26 mouse cellular contexts compared by ENCODE assay signal in the genomic region with DNA sequence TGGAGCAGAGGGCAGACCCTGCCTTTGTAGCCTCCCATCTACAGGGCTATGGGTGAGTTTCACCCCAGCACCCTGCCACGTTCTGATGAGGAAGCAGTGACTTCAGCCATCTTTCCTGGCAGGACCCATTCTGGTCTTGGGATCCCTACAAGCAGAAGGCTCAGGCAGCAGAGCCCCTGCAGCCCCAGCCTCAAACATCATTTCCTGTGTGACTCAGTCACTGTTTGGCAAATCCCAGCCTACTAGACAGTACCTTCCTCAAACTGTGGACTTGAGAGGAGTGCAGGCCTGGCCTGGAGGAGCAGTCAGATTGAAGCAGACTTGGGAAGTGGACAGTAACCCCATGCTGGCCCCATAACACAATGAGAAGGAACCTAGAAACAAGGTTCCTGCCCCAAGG. TPM values are rescaled to one million over a fixed set of nuclear protein-coding genes. Genes with fewer than 3 reads are reported as not detected.
DNase-seq lines count a peak whose midpoint lies in the region; ATAC-seq and TF ChIP-seq lines count a peak whose summit lies in the region.
"Had no signal": no experiment of that assay in that cellular context is flagged by ENCODE, and none has a peak within 500 bp of the region (broad histone marks: within the 10 kb centered on the region; RNA-seq: fewer than 3 reads in every experiment).

No protein-coding gene starts in this region.

- DNase-seq in midbrain, embryonic 11.5 days (ENCODE audit: low spot score, missing footprints), result no peak
- no peak for DNase-seq in forebrain, embryonic 14.5 days (ENCODE audit: low spot score)
- DNase-seq in left cerebral cortex, adult 18-20 months (ENCODE audit: low spot score in 2 of 2), result no peak
- DNase-seq in lung, postnatal 4 days, result no peak
- no peak for DNase-seq in B cell, adult 2 months
- DNase-seq: adrenal gland, adult 2 months; gastrocnemius, postnatal 10 days; heart, adult 18-20 months; heart, postnatal 36 days had no signal

- TF ChIP-seq POLR2A in bone marrow macrophage, adult 2 months (IDR thresholded peaks at IDR 0.05; ENCODE audit: borderline replicate concordance, low read depth, low read length), result no peak
- no peak for TF ChIP-seq POLR2A in myocyte (IDR thresholded peaks at IDR 0.05; ENCODE audit: insufficient read length, low read depth)

- ATAC-seq in midbrain, embryonic 16.5 days, result no peak
- no peak for ATAC-seq in midbrain, embryonic 11.5 days (ENCODE audit: low FRiP score)
- ATAC-seq in forebrain, embryonic 14.5 days, result no peak
- ATAC-seq: intestine, embryonic 15.5 days had no signal

- no peak overlapping the region for H3K9ac ChIP-seq in midbrain, embryonic 16.5 days (ENCODE audit: low read depth, low read length)
- H3K9ac ChIP-seq in midbrain, embryonic 11.5 days (ENCODE audit: low read length), result no peak overlapping the region
- no peak overlapping the region for H3K9ac ChIP-seq in forebrain, embryonic 14.5 days (ENCODE audit: low read length)
- H3K9ac ChIP-seq: hindbrain, embryonic 15.5 days; intestine, embryonic 15.5 days; limb, embryonic 15.5 days; liver, embryonic 15.5 days; neural tube, embryonic 13.5 days had no signal

- no peak overlapping the region for H3ac ChIP-seq in myocyte (ENCODE audit: control insufficient read depth, insufficient read length)

- H3K4me3 ChIP-seq in midbrain, embryonic 16.5 days (ENCODE audit: low read depth, low read length), result no peak overlapping the region
- no peak overlapping the region for H3K4me3 ChIP-seq in midbrain, embryonic 11.5 days (ENCODE audit: low read depth, low read length)
- no peak overlapping the region for H3K4me3 ChIP-seq in bone marrow macrophage, adult 2 months (ENCODE audit: insufficient read depth, low read length)
- no peak overlapping the region for H3K4me3 ChIP-seq in forebrain, embryonic 14.5 days (ENCODE audit: low read depth, low read length)
- no peak overlapping the region for H3K4me3 ChIP-seq in myocyte
- H3K4me3 ChIP-seq: erythroblast, embryonic 14.5 days; hindbrain, embryonic 15.5 days; intestine, embryonic 15.5 days; limb, embryonic 15.5 days; liver, embryonic 15.5 days; neural tube, embryonic 13.5 days had no signal

- no peaks in the 10 kb centered on the region for H3K27me3 ChIP-seq in midbrain, embryonic 16.5 days (ENCODE audit: control insufficient read depth, insufficient read depth, low read depth, low read length)
- H3K27me3 ChIP-seq in midbrain, embryonic 11.5 days (ENCODE audit: control insufficient read depth, insufficient read depth, low read length), result no peaks in the 10 kb centered on the region
- no peaks in the 10 kb centered on the region for H3K27me3 ChIP-seq in forebrain, embryonic 14.5 days (replicated peaks; ENCODE audit: control insufficient read depth, insufficient read depth, low read length)
- peaks cover 4% of the 10 kb centered on the region for H3K27me3 ChIP-seq in myocyte (ENCODE audit: control insufficient read depth, insufficient read depth, insufficient read length)
- H3K27me3 ChIP-seq: hindbrain, embryonic 15.5 days; intestine, embryonic 15.5 days; limb, embryonic 15.5 days; liver, embryonic 15.5 days; neural tube, embryonic 13.5 days had no signal

- peaks cover 34% of the 10 kb centered on the region for H3K4me1 ChIP-seq in midbrain, embryonic 16.5 days (ENCODE audit: control insufficient read depth, insufficient read depth, low read length)
- peaks cover 11% of the 10 kb centered on the region for H3K4me1 ChIP-seq in midbrain, embryonic 11.5 days (ENCODE audit: control insufficient read depth, insufficient read depth, low read length)
- H3K4me1 ChIP-seq in bone marrow macrophage, adult 2 months (ENCODE audit: control insufficient read depth, insufficient read depth, low read length), result peaks cover 36% of the 10 kb centered on the region
- peaks cover 30% of the 10 kb centered on the region for H3K4me1 ChIP-seq in forebrain, embryonic 14.5 days (ENCODE audit: control insufficient read depth, insufficient read depth, low read length)

- 0 out of 2 replicates have a peak overlapping the region, but pooled peaks have one; percentile 14 for H3K27ac ChIP-seq in midbrain, embryonic 16.5 days (ENCODE audit: low read length)
- no peak overlapping the region for H3K27ac ChIP-seq in midbrain, embryonic 11.5 days (ENCODE audit: low read depth, low read length)
- peak overlapping the region; percentile 52 for H3K27ac ChIP-seq in bone marrow macrophage, adult 2 months (ENCODE audit: insufficient read depth, low read depth, low read length)
- H3K27ac ChIP-seq in forebrain, embryonic 14.5 days (ENCODE audit: low read depth, low read length), result peak overlapping the region; percentile 39; the same call in 1 of the 2 replicates
- H3K27ac ChIP-seq: intestine, embryonic 15.5 days; liver, embryonic 15.5 days had no signal

- no peaks in the 10 kb centered on the region for H3K9me3 ChIP-seq in midbrain, embryonic 16.5 days (replicated peaks; ENCODE audit: control insufficient read depth, low read length, poor library complexity, severe bottlenecking)
- no peaks in the 10 kb centered on the region for H3K9me3 ChIP-seq in midbrain, embryonic 11.5 days (ENCODE audit: control insufficient read depth, low read length)
- no peaks in the 10 kb centered on the region for H3K9me3 ChIP-seq in forebrain, embryonic 14.5 days (replicated peaks; ENCODE audit: control insufficient read depth, low read length)
- H3K9me3 ChIP-seq: hindbrain, embryonic 15.5 days; intestine, embryonic 15.5 days; limb, embryonic 15.5 days; liver, embryonic 15.5 days; neural tube, embryonic 13.5 days had no signal

- TF ChIP-seq CTCF in bone marrow macrophage, adult 2 months (IDR thresholded peaks at IDR 0.05; ENCODE audit: low read depth, low read length), result no peak

- no peak overlapping the region for H3K4me2 ChIP-seq in midbrain, embryonic 16.5 days (ENCODE audit: low read length)
- no peak overlapping the region for H3K4me2 ChIP-seq in midbrain, embryonic 11.5 days
- H3K4me2 ChIP-seq in forebrain, embryonic 14.5 days (ENCODE audit: low read length), result no peak overlapping the region
- H3K4me2 ChIP-seq in myocyte (ENCODE audit: low read depth), result peak overlapping the region; percentile 35
- H3K4me2 ChIP-seq: hindbrain, embryonic 15.5 days; intestine, embryonic 15.5 days; limb, embryonic 15.5 days; liver, embryonic 15.5 days; neural tube, embryonic 13.5 days had no signal

- WGBS in midbrain, embryonic 16.5 days, result 71% methylated on average over 1 of the region's 1 CpGs
- 76% methylated on average over 1 of the region's 1 CpGs for WGBS in midbrain, embryonic 11.5 days
- 79% methylated on average over 1 of the region's 1 CpGs for WGBS in forebrain, embryonic 14.5 days

- H3K36me3 ChIP-seq in midbrain, embryonic 16.5 days (ENCODE audit: control insufficient read depth, insufficient read depth, low read length), result no peaks in the 10 kb centered on the region
- H3K36me3 ChIP-seq in midbrain, embryonic 11.5 days (ENCODE audit: control insufficient read depth, insufficient read depth, low read length), result no peaks in the 10 kb centered on the region
- H3K36me3 ChIP-seq in forebrain, embryonic 14.5 days (ENCODE audit: control insufficient read depth, insufficient read depth, low read length), result no peaks in the 10 kb centered on the region
- no peaks in the 10 kb centered on the region for H3K36me3 ChIP-seq in myocyte (ENCODE audit: control insufficient read depth, insufficient read depth)
- H3K36me3 ChIP-seq: hindbrain, embryonic 15.5 days; intestine, embryonic 15.5 days; limb, embryonic 15.5 days; liver, embryonic 15.5 days; neural tube, embryonic 13.5 days had no signal

- H3K79me2 ChIP-seq in myocyte (ENCODE audit: control insufficient read depth, insufficient read depth), result no peaks in the 10 kb centered on the region

TF ChIP-seq in myocyte, 11 proteins besides CTCF, POLR2A, EP300 and RAD21:
- TF ChIP-seq CEBPB (IDR thresholded peaks at IDR 0.05; ENCODE audit: insufficient read depth, poor library complexity, severe bottlenecking) (no peak), USF1 (IDR thresholded peaks at IDR 0.05; ENCODE audit: low read depth) (no peak), MAX (IDR thresholded peaks at IDR 0.05; ENCODE audit: low read depth) (no peak), REST (IDR thresholded peaks at IDR 0.05; ENCODE audit: insufficient read depth, insufficient read length) (no peak), TCF12 (IDR thresholded peaks at IDR 0.05; ENCODE audit: insufficient read depth, poor library complexity, severe bottlenecking) (no peak), MYOG (IDR thresholded peaks at IDR 0.05; ENCODE audit: control insufficient read depth in 1 of 3, insufficient read depth in 1 of 3, insufficient read length in 2 of 3, low read depth in 2 of 3) (no peak), POLR2AphosphoS2 (IDR thresholded peaks at IDR 0.05; ENCODE audit: insufficient read length, low read depth) (no peak), TCF3 (IDR thresholded peaks at IDR 0.05; ENCODE audit: insufficient read length, low read depth) (no peak), MYOD1 (IDR thresholded peaks at IDR 0.05; ENCODE audit: control insufficient read depth in 1 of 3, insufficient read length in 2 of 3, low read depth in 2 of 3) (no peak), SRF (IDR thresholded peaks at IDR 0.05; ENCODE audit: control insufficient read depth, insufficient read length, low read depth) (no peak), E2F4 (IDR thresholded peaks at IDR 0.05; ENCODE audit: insufficient read depth) (no peak)

RNA-seq across cellular contexts. Expression of a gene that starts 33.7 kb away (rescaled TPM):
- polyA plus RNA-seq in midbrain, embryonic 16.5 days (2015; fragmentation: Nextera tagmentation; extraction: Ambion mirVana), result 26.6 and 29.7 TPM in 2 replicates
- 2.2 and 2.7 TPM in 2 replicates for polyA plus RNA-seq in midbrain, embryonic 11.5 days (2014; fragmentation: Nextera tagmentation; extraction: Ambion mirVana)
- polyA plus RNA-seq in bone marrow macrophage, adult 2 months (2012; ENCODE audit: insufficient read depth, insufficient read length, missing spikeins), result not detected in 2 replicates
- 11.0 and 15.8 TPM in 2 replicates for polyA plus RNA-seq in forebrain, embryonic 14.5 days (2014; fragmentation: Nextera tagmentation; extraction: Ambion mirVana)
- polyA plus RNA-seq in myocyte (2012; fragmentation: generic; extraction: Trizol), result 0.26 TPM
- total RNA-seq in left cerebral cortex, adult 18-20 months (2021), result 100 to 1,000 TPM; 128 to 135 TPM
- total RNA-seq: CH12.LX had no signal

RNA-seq across cellular contexts. Expression of a gene that starts 56.5 kb away (rescaled TPM):
- 0.14 TPM in 1 of 2 replicates, not detected in the other for polyA plus RNA-seq in midbrain, embryonic 16.5 days (2015; fragmentation: Nextera tagmentation; extraction: Ambion mirVana)
- polyA plus RNA-seq in midbrain, embryonic 11.5 days (2014; fragmentation: Nextera tagmentation; extraction: Ambion mirVana), result not detected in 2 replicates
- not detected in 2 replicates for polyA plus RNA-seq in bone marrow macrophage, adult 2 months (2012; ENCODE audit: insufficient read depth, insufficient read length, missing spikeins)
- 0.13 and 0.16 TPM in 2 replicates for polyA plus RNA-seq in forebrain, embryonic 14.5 days (2014; fragmentation: Nextera tagmentation; extraction: Ambion mirVana)
- polyA plus RNA-seq in myocyte (2012; fragmentation: generic; extraction: Trizol), result not detected
- not detected for total RNA-seq in left cerebral cortex, adult 18-20 months (2021)
- total RNA-seq: adrenal gland, adult 2 months; gastrocnemius, postnatal 10 days; heart, adult 18-20 months; heart, postnatal 36 days; layer of hippocampus, postnatal 14 days; left cerebral cortex, postnatal 10 days; megakaryocyte-erythroid progenitor cell, adult 5-6 weeks; monocyte, adult 5-6 weeks had no signal
- polyA plus RNA-seq: adrenal gland, adult 2 months; erythroblast, embryonic 14.5 days; hindbrain, embryonic 15.5 days; intestine, embryonic 15.5 days; kidney, embryonic 14.5 days; limb, embryonic 15.5 days; liver, embryonic 15.5 days; lung, embryonic 16.5 days; neural tube, embryonic 13.5 days; small intestine, adult 2 months had no signal
